Mouse (Mus musculus): ENCODE measurements around the gene Aacs. TPM values are rescaled to one million over a fixed set of nuclear protein-coding genes. Genes with fewer than 3 reads are reported as not detected.

The Aacs gene
- total RNA-seq, 2 experiments from 2014 or later = 41.0 to 51.2 TPM

DNA sequence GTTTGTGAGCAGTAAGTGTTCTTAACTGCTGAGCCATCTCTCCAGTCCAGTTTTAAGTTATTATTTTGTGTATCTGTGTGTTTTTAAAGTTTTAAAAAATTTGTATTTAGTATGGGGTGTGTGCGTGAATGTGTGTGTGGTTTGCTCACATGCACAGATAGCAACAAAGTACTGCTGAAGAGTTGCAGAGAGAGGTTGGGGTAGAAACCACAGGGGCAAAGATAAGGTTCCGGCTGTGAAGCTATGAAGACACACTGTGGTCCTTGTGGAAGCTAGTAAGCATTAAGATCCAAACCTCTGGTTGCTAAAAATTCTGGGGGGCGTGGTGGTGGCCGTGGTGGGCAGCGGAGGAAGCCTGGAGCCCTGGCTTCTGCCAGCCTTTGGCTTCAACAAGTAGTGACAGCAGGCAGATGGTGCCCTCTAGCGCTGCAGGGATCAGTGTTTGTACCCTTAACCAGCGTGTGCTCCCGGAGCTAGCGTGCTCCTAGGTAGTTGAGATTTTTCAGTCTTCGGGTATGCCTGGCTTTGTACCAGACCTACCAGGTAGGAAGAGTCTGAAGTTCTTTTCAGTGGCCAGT, 13.7 kb upstream of the Aacs start:
- intact Hi-C loops (cut with DNase I) = loop anchor here (5.0 kb wide), 1 partner anchor 80 kb away; no protein-coding TSS in a partner anchor

DNA sequence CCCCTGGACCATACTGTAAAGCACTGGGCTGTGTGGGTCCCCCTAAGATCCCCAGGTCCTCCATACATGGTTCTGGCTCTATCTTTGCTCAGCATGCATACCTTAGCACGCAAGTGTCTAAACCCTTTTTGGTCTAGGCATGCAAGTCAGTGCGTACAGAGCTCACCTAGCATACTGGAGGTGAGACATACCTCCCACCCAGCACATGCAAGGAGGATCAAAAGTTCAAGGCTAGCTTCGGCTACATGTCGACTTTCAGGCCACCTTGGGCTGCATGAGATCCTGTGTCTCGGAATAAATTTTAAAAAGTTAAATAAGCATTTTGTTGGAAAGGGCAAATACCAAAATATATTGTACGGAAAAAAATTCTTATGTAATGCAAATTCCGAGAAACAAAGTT, 10.4 kb upstream of the Aacs start:
- intact Hi-C loops (cut with DNase I) = loop anchor here (1.0 kb wide), 1 partner anchor 10 kb away; the partner anchor contains the start of gene Aacs
- DNase-seq (ENCODE audit: low spot score in 2 of 2) = no peak

More for the DNA sequence above, 13.7 kb upstream of the Aacs start:
- no peak for DNase-seq (ENCODE audit: low spot score in 2 of 2)

DNA sequence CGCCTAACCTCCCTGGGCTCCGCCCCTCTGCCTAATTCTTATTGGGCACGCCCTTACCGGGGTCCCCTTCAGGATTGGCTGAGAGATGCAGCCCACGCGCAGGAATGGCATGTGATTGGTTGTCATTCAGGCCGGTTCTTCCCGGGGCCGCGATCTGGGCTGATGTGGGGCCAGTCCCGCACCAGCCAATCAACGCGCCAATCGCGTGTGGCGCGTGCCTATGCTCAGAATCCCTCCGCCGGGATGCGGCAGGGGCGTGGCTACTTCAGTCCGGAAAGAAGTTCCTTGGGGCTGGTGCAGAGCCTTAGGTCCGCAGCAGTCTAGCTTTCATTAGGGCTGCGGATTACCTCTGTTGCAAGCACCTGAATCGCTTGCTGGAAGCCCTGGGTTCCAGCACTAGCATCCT, 9.9 kb upstream of the Aacs start:
- DNase-seq (ENCODE audit: low spot score in 2 of 2) = peak; percentile 96 to 97
- intact Hi-C loops (cut with DNase I) = loop anchor here (1.0 kb wide), 1 partner anchor 10 kb away; the partner anchor contains the start of gene Aacs

DNA sequence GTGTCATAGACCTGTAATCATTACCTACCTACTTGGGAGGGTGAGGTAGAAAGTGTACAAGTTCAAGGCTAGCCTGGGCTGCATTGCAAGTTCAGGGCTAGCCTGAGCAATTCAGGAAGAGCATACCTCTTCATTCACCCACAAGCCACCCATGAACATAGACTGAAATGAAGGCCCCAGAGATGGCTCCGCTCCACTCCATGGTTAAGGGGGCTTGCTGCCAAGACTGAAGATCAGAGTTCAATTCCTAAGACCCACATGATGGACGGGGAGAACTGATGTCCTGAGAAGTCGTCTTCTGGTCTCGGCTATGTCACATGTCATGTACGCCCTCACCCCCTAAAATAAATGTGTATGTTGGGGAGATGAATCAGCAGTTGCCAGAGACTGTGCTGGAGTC, 9.1 kb upstream of the Aacs start:
- DNase-seq (ENCODE audit: low spot score in 2 of 2) = no peak
- intact Hi-C loops (cut with DNase I) = no loop called here

DNA sequence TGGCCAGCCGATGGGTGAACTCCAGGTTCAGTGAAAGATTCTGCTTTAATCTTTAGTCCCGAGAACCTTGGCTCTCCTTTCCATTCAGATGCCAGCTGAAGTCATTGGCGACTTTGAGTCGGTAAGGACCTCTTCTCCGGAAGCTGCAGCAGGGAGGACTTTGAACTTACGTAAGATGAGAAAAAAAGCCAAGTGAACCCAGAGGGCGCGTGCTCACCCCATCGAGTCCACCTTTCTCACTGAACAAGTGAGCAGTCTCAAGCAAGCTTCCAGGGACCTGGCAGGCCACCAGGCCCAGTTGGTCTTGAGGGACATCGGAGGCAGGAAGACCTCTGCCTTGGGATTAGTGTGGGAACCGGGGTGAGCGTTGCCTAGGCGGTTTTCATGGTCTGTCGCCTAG, 8.4 kb upstream of the Aacs start:
- no peak for DNase-seq (ENCODE audit: low spot score in 2 of 2)
- intact Hi-C loops (cut with DNase I) = no loop called here

DNA sequence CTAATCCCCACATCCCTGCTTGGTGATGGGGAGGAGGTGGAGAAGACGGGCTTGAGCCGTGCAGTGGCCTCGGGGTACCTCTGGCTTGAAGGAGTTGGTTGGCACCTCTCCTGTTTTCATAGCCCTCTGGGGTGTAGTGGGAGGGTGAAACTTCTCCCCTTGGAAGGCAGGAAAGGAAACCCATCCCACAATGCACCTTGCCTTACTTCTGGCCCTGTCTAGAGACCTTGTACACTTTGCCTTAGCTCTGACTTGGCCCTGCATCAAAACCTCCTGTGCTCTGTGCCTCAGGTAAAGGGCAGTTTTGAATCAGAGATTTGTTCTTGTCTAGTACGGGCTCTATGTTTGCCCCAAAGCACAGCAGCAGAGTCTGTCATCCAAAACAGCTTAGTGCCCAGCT, 4.9 kb upstream of the Aacs start:
- no peak for DNase-seq (ENCODE audit: low spot score in 2 of 2)
- intact Hi-C loops (cut with DNase I) = no loop called here

DNA sequence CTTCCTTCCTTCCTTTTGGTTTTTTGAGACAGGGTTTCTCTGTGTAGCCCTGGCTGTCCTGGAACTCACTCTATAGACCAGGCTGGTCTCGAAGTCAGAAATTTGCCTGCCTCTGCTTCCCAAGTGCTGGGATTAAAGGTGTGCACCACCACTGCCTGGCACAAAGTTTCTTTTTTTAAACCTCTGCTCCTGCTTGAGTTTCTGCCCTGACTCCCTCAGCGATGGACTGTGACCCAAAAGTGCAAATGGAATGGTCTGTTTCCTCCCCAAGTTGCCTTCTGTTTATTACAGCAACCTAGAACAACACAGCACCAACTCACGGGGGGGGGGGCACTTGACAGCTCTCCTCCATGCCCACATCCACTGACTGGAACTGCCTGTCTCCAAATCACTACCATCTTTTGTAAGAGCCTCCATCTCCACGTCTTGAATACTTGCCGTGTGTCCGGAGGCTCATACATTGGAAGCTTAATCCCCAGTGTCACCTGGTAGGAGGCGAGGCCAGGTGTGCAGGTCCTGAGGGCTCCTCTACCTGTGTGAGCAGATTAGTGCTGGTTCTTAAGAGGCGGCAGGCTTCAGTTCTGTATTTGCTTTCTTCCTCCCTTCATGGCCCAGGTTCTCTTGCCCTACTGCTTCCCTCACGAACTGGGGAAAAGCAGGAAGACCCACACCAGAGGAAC, 2.7 kb upstream of the Aacs start:
- intact Hi-C loops (cut with DNase I) = no loop called here
- no peak for DNase-seq (ENCODE audit: low spot score in 2 of 2)

DNA sequence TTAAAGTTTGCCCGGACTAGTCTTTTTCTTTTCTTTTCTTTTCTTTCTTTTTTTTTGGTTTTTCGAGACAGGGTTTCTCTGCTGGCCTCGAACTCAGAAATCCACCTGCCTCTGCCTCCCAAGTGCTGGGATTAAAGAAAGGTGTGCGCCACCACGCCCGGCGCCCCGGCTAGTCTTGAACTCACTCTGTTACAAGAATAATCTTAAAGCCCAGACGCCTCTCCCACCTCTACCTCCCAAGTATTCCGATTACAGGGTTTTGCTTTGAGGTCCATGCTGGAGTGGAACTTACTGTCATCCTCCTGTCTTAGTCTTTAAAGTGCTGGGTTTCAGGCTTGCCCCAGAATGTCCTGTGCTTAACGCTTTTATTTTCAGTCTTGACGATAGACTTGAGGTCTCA, 584 bp upstream of the Aacs start:
- intact Hi-C loops (cut with DNase I) = loop anchor here (1.0 kb wide), 1 partner anchor 10 kb away; no protein-coding TSS in a partner anchor
- no peak for DNase-seq (ENCODE audit: low spot score in 2 of 2)

DNA sequence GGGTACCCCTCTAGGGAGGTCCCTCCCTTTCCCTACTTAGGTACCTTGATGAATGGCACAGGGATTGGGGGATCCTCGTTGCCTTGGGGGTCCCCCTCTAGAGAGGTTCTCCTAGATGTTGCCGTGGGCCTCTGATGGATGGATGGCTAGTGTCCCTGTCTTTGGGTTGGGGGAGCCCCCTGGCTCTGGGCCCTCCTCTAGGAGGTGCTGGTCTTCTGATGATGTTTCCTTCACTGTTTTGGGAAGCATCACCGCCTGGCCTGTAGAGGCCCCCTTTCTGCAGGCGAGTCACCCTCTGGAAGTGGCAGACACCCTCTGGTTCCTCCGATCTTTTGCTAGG, 642 bp downstream of the Aacs start:
- intact Hi-C loops (cut with DNase I) = no loop called here
- DNase-seq (ENCODE audit: low spot score in 2 of 2) = peak; percentile 41 to 46

DNA sequence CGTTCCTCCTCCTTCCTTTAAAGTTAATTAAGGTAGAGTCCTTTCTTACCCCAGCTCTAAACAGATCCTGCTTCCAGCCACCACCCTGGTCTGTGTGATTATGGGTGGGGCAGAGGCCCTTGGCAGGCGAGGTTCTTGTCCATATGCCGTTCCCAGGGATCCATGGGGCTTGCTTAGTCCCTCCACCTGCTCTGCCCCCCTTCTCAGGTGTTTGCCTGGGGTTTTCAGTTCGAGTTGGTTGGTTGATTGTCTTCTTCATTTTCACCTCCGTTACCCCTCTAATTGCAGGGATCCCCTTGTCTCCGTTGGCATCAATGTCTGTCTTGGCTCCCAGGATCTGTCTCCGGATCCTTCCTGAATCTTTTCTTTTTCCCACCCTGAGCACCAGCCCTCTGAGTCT, 1.2 kb downstream of the Aacs start:
- no peak for DNase-seq (ENCODE audit: low spot score in 2 of 2)
- intact Hi-C loops (cut with DNase I) = no loop called here

DNA sequence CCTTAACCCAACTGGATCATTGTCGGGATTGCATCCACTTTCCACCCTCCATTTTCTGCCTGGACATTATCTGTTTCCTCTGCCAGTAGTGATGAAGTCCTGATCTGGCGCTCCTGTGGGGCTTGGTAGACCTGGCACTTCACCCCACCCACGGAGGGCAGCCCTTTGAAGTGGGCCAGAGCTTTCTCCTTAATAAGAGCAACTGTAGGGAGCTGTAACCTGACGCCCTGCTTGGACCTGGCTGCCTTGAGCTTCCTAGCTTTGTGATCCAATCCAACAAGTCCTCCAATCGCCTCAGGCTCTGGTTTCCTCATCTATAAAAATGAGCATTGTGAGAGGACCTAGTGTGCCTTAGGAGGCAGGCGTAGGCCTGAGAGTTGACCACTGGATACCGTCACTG, 1.9 kb downstream of the Aacs start:
- DNase-seq (ENCODE audit: low spot score in 2 of 2) = no peak
- intact Hi-C loops (cut with DNase I) = no loop called here

DNA sequence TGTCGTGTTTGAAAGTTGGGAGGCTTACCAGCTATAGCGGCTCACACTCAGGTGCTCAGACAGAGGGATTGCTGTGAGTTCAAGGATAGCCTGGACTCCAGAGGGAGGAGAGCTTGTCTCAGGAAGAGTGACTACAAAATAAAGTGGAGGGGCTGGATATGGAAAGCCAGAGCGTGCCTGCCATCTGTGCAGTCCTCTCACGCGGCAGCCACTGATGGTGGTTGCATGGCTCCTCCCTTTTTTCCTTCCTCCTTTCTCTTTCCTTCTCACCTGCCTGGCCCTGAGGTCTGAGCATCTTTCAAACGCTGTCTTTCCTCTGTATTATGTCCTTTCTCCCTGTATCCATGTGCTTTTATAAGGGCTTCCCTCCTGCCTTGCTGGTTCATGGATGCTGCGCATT, 2.4 kb downstream of the Aacs start:
- no peak for DNase-seq (ENCODE audit: low spot score in 2 of 2)
- intact Hi-C loops (cut with DNase I) = no loop called here

DNA sequence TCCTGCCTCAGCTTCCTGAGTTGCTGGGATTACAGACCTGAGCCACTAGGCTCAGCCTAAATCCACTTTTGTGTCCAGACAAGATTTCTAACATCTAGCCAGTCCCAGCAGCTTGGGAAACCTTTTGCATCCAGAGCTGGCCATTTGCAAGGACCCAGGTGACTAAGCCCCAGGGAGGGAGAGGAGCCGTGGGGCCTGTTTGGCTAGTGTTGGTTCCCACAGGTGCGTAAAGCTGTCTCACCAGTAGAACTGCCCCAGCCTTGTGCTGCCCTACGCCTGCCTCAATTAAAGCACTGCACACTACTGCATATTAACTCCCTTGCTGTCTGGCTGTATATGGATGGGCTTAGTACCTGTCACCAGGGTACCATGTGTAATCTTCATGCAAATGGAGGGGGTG, 3.8 kb downstream of the Aacs start:
- intact Hi-C loops (cut with DNase I) = no loop called here

DNA sequence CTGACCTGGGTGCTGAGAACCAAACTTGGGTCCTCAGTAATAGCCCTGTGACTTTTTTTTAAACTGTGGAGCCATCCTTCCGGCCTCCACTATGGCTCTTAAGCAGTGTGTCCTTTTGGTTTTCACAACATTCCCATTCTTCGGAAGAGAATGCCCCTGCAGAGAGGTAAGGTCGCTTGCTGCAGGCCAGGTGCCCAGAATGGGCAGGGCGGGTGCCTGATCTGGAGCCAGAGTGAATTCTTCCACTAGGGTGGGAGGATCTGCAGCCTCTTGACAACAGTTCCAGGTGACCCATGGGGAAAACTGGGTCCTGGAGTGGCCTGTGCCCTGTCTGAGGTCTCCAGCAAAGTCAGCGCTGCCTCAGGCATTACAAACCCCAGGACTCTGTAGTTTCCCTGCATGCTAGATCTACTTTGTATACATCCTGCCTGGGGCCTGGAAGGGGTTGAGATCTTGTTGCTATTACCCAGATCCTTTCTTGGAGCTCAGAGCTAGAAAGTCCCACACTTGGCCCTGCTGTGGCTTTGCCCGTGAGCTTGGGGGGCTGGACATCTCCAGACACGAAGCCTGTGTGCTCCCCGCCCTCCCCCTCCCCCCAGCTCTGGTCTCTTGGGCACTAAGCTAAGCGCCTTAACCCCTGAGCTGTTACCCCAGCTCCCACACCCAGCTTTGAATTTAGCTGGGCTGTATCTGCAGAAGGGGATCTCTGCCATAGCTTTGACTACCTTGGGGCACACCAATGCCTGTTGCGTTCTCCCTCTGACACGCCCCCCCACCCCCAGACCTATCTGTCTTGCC, 5.0 kb downstream of the Aacs start:
- intact Hi-C loops (cut with DNase I) = no loop called here
- DNase-seq (ENCODE audit: low spot score in 2 of 2) = no peak

More for the DNA sequence above, 3.8 kb downstream of the Aacs start:
- no peak for DNase-seq (ENCODE audit: low spot score in 2 of 2)

DNA sequence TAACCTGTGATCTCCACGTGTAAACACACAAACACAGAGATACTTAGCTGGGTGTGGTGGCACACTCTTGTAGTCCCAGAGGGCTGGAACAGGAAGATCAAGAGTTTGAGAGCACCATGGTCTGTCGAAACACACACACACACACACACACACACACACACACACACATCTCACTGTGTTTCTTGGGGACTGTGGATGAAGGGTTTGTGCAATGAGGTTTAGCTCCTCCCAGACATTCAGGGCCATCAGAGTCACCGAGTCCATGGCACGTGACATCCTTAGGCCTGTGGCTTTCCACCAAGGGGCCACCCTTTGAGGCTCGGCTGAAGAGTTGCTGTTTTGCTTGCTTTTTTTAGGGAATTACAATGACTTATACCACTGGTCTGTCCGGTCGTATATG, 6.9 kb downstream of the Aacs start:
- intact Hi-C loops (cut with DNase I) = no loop called here
- no peak for DNase-seq (ENCODE audit: low spot score in 2 of 2)

DNA sequence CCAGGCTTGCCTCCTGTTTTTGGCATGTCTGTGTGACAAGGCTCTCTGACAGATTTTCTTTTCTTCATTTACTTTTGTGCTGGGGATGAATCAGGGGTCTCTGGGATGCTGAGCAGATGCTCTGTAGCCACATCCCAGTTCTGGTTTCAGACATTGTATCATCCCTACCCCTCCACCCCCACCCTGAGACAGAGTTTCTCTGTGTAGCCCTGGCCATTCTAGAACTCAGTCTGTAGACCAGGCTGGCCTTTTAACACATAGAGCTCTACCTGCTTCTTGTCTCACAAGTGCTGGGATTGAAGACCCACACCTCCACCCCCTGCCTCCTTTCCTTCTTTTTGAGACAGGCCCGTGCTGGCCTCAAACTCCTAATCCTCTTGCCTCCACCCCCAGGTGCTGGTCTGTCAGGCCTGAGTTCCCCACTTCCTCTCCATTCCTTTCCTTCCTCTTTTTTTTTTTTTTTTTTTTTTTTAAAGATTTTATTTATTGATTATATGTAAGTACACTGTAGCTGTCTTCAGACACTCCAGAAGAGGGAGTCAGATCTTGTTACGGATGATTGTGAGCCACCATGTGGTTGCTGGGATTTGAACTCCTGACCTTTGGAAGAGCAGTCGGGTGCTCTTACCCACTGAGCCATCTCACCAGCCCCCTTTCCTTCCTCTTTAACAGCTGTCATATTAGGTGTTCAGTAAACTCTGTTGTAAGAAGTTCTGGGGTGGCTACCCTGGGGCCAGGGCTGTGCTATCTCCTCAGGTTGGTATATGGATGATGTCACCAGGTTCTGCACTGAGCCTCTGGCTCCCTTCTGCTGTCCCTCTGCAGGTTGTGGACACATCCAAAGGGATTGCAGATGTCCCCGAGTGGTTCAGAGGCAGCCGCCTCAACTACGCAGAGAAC, 8.3 kb downstream of the Aacs start:
- DNase-seq (ENCODE audit: low spot score in 2 of 2) = no peak
- intact Hi-C loops (cut with DNase I) = no loop called here

DNA sequence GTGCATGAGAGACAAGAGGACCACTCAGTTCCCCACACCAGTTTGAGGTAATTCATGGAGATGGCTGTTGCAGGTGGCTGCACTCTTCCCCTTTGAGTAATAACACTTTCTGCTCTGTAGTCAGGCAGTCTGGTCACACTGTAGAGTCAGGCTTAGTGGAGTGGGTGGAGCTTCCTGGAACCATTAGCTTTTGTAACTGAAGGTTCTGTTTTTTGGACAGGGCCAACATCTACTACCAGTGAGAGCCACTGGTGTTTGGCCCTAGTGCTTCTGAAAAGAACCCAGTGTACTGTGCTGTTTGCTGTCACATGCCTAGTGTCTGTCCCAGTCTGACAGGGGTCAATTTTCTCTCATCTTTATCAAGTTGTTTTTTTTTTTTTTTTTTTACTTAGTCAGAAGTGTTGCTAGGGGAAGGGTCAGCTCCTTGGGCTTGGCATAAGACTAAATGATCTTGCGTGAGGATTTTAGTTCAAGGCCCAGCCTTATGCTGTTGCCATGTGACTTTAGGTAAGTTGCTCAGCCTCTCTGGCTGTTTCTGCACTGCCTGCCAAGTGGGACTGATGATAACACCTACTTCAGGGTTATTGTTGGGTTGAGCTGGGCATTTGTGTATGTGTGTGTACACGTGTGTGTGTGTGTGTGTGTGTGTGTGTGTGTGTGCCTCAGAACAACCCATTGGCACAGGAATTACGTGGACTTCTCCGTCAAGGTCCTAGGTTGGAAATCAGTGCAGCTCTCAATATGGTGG, 9.6 kb downstream of the Aacs start:
- intact Hi-C loops (cut with DNase I) = no loop called here

DNA sequence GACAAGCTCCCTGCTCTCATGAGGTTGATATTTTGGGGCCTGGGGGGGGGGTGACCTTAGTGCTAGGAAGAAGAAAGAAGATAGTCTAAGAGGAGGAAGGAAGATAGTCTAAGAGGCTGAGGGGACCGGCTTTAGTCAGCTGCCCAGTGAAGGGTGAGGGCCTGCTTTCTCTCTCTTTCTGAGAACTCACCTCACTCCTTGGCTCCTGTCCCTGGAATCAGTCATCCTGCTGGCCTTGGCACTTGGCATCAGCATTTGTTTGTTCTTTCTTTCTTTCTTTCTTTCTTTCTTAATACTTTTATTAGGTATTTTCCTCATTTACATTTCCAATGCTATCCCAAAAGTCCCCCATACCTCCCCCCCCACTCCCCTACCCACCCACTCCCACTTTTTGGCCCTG, 10.5 kb downstream of the Aacs start:
- intact Hi-C loops (cut with DNase I) = no loop called here

More for the DNA sequence above, 9.6 kb downstream of the Aacs start:
- DNase-seq (ENCODE audit: low spot score in 2 of 2) = no peak

More for the DNA sequence above, 10.5 kb downstream of the Aacs start:
- no peak for DNase-seq (ENCODE audit: low spot score in 2 of 2)
